Mouse (Mus musculus) hindbrain, embryonic 13.5 days (tissue): ENCODE data around the gene Mfsd6l. TPM values are rescaled to one million over a fixed set of nuclear protein-coding genes. Genes with fewer than 3 reads are reported as not detected.

Experiments used
- ATAC-seq: fragments of 200-750 bp; cut with Nextera tagmentation; 2 replicates; pipeline ENCODE4 v1.8.0; 2017; ENCODE audit warnings: moderate TSS enrichment; ENCODE audit not compliant: low FRiP score
- H3K27ac ChIP-seq: fragments of 300-500 bp; sonication (generic); 2 replicates; pipeline ENCODE4 v1.5.1; 2015; ENCODE audit warnings: inconsistent platforms, mild to moderate bottlenecking, moderate library complexity
- H3K27me3 ChIP-seq: fragments of 300-500 bp; sonication (generic); 2 replicates; pipeline ENCODE4 v1.6.1; 2015; ENCODE audit warnings: mild to moderate bottlenecking, inconsistent platforms
- H3K36me3 ChIP-seq: fragments of 300-500 bp; sonication (generic); 2 replicates; pipeline ENCODE4 v1.6.1; 2015; ENCODE audit warnings: mild to moderate bottlenecking, inconsistent platforms
- H3K4me1 ChIP-seq: fragments of 300-500 bp; sonication (generic); replicated peaks from 2 replicates; pipeline ENCODE4 v1.6.1; 2015; ENCODE audit warnings: inconsistent platforms
- H3K4me2 ChIP-seq: fragments of 300-500 bp; sonication (generic); 2 replicates; pipeline ENCODE4 v1.6.1; 2015; ENCODE audit warnings: inconsistent platforms, mild to moderate bottlenecking, moderate library complexity
- H3K4me3 ChIP-seq: fragments of 300-500 bp; sonication (generic); 2 replicates; pipeline ENCODE4 v1.5.1; 2015; ENCODE audit warnings: mild to moderate bottlenecking, inconsistent platforms
- H3K9ac ChIP-seq: fragments of 300-500 bp; sonication (generic); 2 replicates; pipeline ENCODE4 v1.6.1; 2015; ENCODE audit warnings: mild to moderate bottlenecking, inconsistent platforms
- H3K9me3 ChIP-seq: fragments of 300-500 bp; sonication (generic); 2 replicates; pipeline ENCODE4 v1.6.1; 2016; ENCODE audit warnings: inconsistent platforms
- WGBS: fragments of 180-500 bp; shearing (Covaris S2); methylation state at CpG from one replicate; pipeline ENCODE4 v1.1.7; 2015; 5-methylcytosine and 5-hydroxymethylcytosine counted together
- polyA plus RNA-seq: library from polyadenylated mRNA; unstranded; fragments of >200 nt; fragmentation: Nextera tagmentation; extraction: Ambion mirVana; gene quantifications from 2 replicates; pipeline ENCODE4 v1.2.1, GENCODE M21; 2015

Mfsd6l gene
- not detected in 2 replicates for polyA plus RNA-seq

DNA sequence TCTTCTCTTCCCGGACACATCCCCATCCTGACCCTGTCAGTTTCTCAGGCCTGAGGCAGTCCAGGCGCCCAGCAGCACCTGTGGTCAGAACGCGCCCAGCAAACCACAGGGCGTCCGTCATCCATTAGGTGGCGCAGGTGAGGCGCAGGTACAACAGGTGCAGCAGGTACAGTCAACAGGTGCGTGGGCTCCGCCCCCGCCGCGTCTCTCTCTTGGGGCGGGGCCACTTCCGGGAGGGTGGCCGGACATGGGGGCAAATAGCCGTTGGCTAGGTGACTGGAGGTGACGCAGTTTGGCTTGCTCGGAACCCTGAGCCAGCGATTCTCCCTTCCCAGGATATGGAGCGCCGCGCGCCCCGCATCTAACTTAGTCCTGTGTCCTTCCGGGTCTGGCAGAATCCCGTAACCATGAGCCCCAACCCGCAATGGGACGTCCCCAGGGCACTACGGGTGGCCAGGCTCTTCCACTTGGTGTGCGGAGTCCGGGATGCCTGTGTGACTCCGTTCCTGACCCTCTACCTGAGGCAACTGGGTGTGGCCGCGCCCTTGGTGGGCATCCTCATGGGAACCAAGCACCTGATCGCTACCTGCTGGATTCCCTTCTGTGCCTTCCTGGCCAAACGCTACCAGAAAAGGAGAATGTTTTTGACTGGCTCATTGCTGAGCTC lies at the start of gene Mfsd6l:
Gene Mfsd6l, plus strand, starts transcription at position 269 of the 667 bp plus-strand sequence.
- H3K9me3 ChIP-seq: no peaks in the 10 kb centered on the region
- peaks cover 23% of the 10 kb centered on the region for H3K27me3 ChIP-seq
- no peaks in the 10 kb centered on the region for H3K36me3 ChIP-seq
- peak within 1 kb of the TSS; percentile 49 for H3K4me2 ChIP-seq
- peaks cover 7% of the 10 kb centered on the region for H3K4me1 ChIP-seq
- no peak within 1 kb of the TSS; the same call in 1 of the 2 replicates for H3K9ac ChIP-seq
- peak within 1 kb of the TSS; percentile 25 for H3K4me3 ChIP-seq
- no peak within 1 kb of the TSS for H3K27ac ChIP-seq
- ATAC-seq: no peak
- 10% methylated on average over 37 of the region's 37 CpGs for WGBS

DNA sequence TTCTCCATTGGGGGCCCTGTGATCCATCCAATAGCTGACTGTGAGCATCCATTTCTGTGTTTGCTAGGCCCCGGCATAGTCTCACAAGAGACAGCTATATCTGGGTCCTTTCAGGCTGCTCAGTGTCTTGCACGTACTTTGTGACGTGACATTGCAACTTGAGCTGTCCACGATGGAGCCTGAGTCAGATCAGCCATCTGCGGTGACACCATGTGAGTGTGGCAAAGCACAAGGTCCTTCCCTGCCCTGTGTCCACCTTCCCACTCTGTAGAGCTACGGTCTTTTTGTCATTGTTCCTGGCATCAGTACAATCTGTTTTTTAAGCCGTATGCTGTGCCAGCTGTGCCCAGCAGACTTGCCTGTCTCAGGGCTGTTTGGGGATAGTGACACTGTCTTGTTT lies 48.7 kb upstream of the Mfsd6l start:
- Histone ChIP-seq H3K27ac (no peak overlapping the region), H3K36me3 (no peaks in the 10 kb centered on the region), H3K4me3 (no peak overlapping the region), H3K27me3 (no peaks in the 10 kb centered on the region), H3K4me1 (no peaks in the 10 kb centered on the region), H3K9me3 (no peaks in the 10 kb centered on the region), H3K9ac (no peak overlapping the region), H3K4me2 (no peak overlapping the region)
- ATAC-seq: no peak
- WGBS: 89% methylated on average over 7 of the region's 7 CpGs

DNA sequence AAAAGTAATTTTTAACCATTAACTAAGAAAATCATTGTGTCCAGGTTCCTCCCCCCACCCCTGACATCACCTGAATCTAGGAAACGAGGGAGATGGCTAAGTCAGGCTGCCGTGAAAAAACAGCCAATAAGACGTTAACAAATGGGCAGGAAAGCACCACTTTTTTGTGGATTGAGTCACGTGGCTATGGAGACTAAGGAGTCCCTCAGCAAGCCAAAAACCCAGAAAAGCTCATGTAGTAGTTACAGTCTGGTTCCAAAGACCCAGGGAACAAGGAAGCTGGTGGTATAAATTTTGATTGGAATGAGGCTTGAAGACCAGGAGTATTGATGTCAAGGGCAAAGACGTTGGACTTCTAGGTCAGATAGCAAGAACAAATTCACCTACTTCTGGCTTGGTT lies 47.4 kb upstream of the Mfsd6l start:
- no peaks in the 10 kb centered on the region for H3K27me3 ChIP-seq
- 76% methylated on average over 5 of the region's 5 CpGs for WGBS
- no peak overlapping the region for H3K4me2 ChIP-seq
- no peaks in the 10 kb centered on the region for H3K9me3 ChIP-seq
- no peaks in the 10 kb centered on the region for H3K4me1 ChIP-seq
- no peaks in the 10 kb centered on the region for H3K36me3 ChIP-seq
- H3K27ac ChIP-seq: no peak overlapping the region
- H3K4me3 ChIP-seq: no peak overlapping the region
- no peak overlapping the region for H3K9ac ChIP-seq
- ATAC-seq: no peak

DNA sequence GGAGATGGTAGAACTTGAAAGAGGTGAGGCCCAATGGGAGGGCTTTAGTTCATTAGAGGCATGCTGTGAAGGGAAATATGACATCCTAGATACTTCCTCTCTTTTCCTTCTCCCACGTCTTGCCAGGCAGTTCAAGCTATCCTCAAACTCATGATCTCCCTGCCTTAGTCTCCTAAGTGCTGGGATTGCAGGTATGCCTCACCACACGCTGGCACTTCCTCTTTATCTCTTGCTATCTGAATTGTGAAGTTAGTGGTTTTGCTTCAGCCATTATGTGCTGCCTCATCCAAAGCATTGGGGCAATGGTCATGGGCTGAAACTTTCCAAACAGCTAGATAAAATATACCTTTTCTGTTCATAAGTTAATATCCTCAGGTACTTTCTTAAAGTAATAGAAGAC lies 46.8 kb upstream of the Mfsd6l start:
- no peak for ATAC-seq
- no peaks in the 10 kb centered on the region for H3K27me3 ChIP-seq
- no peaks in the 10 kb centered on the region for H3K36me3 ChIP-seq
- H3K27ac ChIP-seq: no peak overlapping the region
- H3K4me1 ChIP-seq: no peaks in the 10 kb centered on the region
- no peaks in the 10 kb centered on the region for H3K9me3 ChIP-seq
- no peak overlapping the region for H3K4me3 ChIP-seq
- 84% methylated on average over 2 of the region's 2 CpGs for WGBS
- no peak overlapping the region for H3K9ac ChIP-seq
- no peak overlapping the region for H3K4me2 ChIP-seq

DNA sequence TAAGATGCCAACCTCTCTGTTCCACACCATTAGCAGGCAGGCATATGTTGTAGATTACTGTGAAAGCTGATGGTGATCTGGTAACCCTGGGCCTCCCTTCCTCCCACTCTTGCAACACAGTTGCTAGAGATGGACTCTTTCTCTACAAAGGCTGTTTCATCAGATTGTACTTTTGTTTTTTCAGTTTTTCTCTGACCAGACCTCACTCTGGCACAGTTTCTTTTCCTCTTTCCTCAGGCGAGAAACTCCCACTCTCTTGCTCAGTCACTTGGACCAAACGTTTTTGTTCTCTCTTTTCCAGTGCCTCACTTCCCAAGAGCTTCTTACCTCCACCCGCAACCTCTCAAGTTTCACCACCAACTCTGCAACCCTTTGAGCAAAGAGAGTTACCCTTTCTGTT lies 42.0 kb upstream of the Mfsd6l start:
- H3K9me3 ChIP-seq: no peaks in the 10 kb centered on the region
- no peaks in the 10 kb centered on the region for H3K36me3 ChIP-seq
- H3K4me2 ChIP-seq: no peak overlapping the region
- ATAC-seq: no peak
- H3K4me1 ChIP-seq: no peaks in the 10 kb centered on the region
- H3K27ac ChIP-seq: no peak overlapping the region
- H3K27me3 ChIP-seq: no peaks in the 10 kb centered on the region
- H3K4me3 ChIP-seq: no peak overlapping the region
- 45% methylated on average over 3 of the region's 3 CpGs for WGBS
- H3K9ac ChIP-seq: no peak overlapping the region

DNA sequence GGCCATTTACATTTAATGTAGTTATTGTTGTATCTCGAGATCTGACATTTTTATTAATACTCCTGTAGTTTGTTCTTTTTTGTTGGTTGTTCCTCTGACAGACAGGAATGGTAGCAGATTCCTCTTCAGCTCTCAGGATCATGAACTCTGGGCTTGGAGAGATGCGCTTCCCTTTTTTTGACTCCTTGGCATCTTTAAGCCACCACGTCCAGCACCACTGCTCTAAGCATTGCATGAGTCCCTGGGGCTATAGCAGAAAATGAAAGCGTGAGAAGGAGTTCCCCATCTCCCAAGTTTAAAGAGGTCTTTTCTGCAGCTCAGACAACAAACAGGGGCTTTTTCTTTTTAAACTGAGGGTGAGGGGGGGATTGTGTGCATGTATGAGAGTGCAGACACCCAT lies 36.6 kb upstream of the Mfsd6l start:
- Histone ChIP-seq H3K27me3 (no peaks in the 10 kb centered on the region), H3K9me3 (peaks cover 7% of the 10 kb centered on the region; the same call in 1 of the 2 replicates), H3K4me2 (no peak overlapping the region), H3K4me3 (no peak overlapping the region), H3K27ac (no peak overlapping the region), H3K9ac (no peak overlapping the region), H3K36me3 (no peaks in the 10 kb centered on the region), H3K4me1 (no peaks in the 10 kb centered on the region)
- 93% methylated on average over 4 of the region's 4 CpGs for WGBS
- no peak for ATAC-seq

DNA sequence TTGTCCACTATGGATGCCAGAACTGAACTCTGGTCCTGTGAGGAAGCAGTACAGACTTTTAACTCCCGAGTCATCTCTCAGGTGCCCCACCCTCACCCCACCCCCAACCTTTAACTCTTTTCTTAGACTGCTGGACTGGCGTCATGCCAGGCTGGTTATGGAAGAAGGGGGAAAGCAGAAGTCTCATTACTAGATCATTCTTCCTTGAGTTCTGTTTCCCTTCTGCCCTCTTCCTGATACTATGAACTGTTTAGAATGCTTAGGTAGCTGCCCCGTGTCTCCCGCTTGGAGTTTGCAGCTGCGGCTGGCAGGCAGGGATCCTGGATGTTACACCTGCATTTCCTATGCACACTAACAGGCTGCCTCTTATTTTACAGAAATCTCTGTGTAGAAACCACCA lies 36.2 kb upstream of the Mfsd6l start:
- Histone ChIP-seq H3K4me2 (no peak overlapping the region), H3K4me3 (no peak overlapping the region), H3K4me1 (no peaks in the 10 kb centered on the region), H3K36me3 (no peaks in the 10 kb centered on the region), H3K9ac (no peak overlapping the region), H3K27ac (no peak overlapping the region), H3K27me3 (no peaks in the 10 kb centered on the region), H3K9me3 (peaks cover 7% of the 10 kb centered on the region; the same call in 1 of the 2 replicates)
- no peak for ATAC-seq
- 96% methylated on average over 5 of the region's 5 CpGs for WGBS

DNA sequence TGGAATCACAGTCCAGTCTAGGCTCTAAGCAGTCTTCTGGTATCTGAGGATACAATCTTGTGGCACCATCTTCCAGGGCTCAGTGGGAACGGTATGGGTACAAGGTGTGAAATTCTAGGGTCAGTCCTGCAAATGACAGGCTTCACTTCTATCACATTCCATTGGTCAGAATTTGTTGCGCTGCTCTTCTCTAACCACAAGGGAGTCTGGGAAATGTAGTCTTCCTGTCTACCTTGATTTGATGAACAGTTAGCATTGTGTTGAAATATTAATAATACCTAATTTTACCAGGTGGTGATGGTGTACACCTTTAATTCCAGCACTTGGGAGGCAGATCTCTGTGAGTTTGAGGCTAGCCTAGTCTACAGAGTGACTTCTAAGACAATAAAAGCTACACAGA lies 35.5 kb upstream of the Mfsd6l start:
- peaks cover 7% of the 10 kb centered on the region; the same call in 1 of the 2 replicates for H3K9me3 ChIP-seq
- H3K4me2 ChIP-seq: no peak overlapping the region
- no peaks in the 10 kb centered on the region for H3K4me1 ChIP-seq
- ATAC-seq: no peak
- H3K36me3 ChIP-seq: no peaks in the 10 kb centered on the region
- no peak overlapping the region for H3K9ac ChIP-seq
- no peaks in the 10 kb centered on the region for H3K27me3 ChIP-seq
- no peak overlapping the region for H3K27ac ChIP-seq
- 92% methylated on average over 2 of the region's 2 CpGs for WGBS
- no peak overlapping the region for H3K4me3 ChIP-seq

DNA sequence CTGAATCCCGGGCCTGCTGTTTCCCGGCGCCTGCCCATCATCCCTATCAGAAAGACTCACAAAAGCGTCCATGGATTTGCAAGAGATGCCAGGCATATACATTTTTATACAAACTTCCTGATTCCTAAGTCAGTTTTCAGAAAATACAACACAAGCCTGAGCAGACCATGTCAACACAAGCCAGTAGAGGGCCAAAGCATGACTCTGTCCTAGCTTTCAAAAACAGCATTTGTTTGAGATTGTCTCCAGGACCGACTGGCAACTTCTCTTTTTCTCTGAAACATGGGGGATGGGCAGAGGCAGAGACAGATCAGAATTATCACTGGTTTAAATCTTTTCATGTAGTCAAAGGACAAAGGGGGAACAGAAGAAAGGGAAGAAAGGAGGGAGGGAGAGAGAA lies 34.6 kb upstream of the Mfsd6l start:
- H3K27ac ChIP-seq: no peak overlapping the region
- peaks cover 7% of the 10 kb centered on the region; the same call in 1 of the 2 replicates for H3K9me3 ChIP-seq
- ATAC-seq: no peak
- H3K27me3 ChIP-seq: no peaks in the 10 kb centered on the region
- H3K4me3 ChIP-seq: no peak overlapping the region
- H3K9ac ChIP-seq: no peak overlapping the region
- no peaks in the 10 kb centered on the region for H3K4me1 ChIP-seq
- no peaks in the 10 kb centered on the region for H3K36me3 ChIP-seq
- H3K4me2 ChIP-seq: no peak overlapping the region
- 78% methylated on average over 5 of the region's 5 CpGs for WGBS

DNA sequence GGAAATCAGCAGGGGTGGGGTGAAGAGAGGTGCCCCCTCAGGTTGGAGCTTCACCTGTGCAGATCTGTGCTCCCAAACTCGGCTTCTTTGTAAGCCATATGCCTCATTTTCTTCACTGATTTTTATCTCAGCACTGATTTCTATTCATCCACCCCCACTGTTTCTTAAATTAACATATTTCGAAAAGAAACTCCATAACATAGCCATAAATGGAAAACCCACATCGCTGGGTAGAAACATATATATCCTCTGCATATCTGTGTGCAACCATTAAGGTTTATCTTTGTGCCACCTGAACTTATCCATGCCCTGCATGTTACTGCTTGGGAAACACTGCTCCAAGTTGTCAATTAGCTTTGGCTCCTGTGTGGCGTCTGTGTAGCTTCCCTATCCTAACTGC lies 29.5 kb upstream of the Mfsd6l start:
- Histone ChIP-seq H3K4me3 (no peak overlapping the region), H3K27ac (no peak overlapping the region), H3K9me3 (no peaks in the 10 kb centered on the region), H3K36me3 (no peaks in the 10 kb centered on the region), H3K4me1 (no peaks in the 10 kb centered on the region), H3K27me3 (peaks cover 3% of the 10 kb centered on the region; the same call in 1 of the 2 replicates), H3K9ac (no peak overlapping the region), H3K4me2 (no peak overlapping the region)
- no peak for ATAC-seq
- 81% methylated on average over 4 of the region's 4 CpGs for whole genome bisulfite sequencing

DNA sequence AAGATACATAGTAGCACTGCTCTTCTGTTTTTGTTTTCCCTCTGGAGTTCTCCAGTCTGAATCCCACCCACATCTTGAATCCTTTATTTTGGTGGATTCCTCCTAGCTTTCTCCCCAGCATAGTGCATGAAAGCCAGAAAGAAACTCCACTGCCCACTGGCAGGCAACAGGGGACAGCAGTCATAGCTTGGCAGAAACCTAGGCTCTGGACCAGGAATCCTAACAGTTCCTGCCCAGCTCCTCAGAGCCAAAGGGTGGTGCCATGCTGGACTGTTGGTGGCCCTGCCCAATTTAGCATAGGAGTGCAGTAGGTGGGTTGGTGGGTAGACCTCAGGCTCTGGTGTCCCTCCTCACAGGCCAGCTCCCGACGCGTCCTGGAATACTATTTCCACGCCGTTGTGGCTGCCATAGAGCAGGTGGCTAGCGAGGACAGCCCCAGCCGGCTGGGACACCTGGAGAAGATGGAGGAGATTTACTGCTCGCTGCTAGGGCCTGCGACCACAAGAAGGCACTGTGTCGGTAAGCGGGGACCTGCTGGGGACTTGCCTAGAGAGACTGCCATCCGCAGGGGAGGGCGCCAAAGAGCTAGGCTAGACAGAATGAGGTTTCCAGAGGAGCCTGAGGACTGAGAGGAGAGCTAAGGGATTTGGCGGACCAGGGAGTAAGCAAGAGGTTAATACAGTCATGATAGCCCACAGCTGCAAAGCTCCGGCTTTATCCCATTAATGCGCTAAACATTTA lies 24.8 kb upstream of the Mfsd6l start:
- no peak overlapping the region for H3K4me3 ChIP-seq
- no peak overlapping the region for H3K9ac ChIP-seq
- H3K27me3 ChIP-seq: peaks cover 6% of the 10 kb centered on the region; the same call in 1 of the 2 replicates
- H3K36me3 ChIP-seq: no peaks in the 10 kb centered on the region
- 35% methylated on average over 16 of the region's 16 CpGs for WGBS
- ATAC-seq: no peak
- no peak overlapping the region for H3K4me2 ChIP-seq
- no peak overlapping the region for H3K27ac ChIP-seq
- H3K4me1 ChIP-seq: no peaks in the 10 kb centered on the region
- no peaks in the 10 kb centered on the region for H3K9me3 ChIP-seq

DNA sequence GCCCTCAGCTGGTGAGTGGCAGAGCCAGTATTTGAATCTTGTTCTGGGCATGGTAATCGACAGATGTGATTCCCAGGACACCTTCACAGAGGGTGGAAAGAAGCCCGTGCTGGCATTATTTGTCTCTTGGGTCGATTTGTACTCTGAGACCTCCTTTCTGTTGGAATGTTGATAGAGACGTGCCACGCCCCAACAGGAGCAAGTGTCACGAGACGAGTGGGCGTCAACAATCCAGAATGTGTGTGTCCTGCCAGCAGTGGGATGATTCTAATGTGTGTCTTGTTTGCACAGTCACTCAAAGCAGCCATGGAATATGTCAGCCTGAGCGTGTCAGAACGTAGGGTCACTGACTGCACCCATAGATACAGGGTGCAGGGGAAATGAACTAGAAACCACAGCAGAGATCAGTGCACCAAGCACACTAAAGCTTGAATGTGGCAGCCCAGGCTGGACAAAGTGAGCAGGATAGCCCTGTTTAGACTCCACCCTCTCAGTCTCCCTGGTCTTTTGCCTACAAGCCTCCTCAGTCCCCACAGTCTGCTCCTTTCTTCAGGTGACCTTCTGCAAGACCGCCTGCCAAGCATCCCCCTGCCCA lies 23.9 kb upstream of the Mfsd6l start:
- no peak overlapping the region for H3K27ac ChIP-seq
- H3K27me3 ChIP-seq: peaks cover 6% of the 10 kb centered on the region; the same call in 1 of the 2 replicates
- no peak overlapping the region for H3K4me3 ChIP-seq
- ATAC-seq: no peak
- no peak overlapping the region for H3K4me2 ChIP-seq
- WGBS: 77% methylated on average over 11 of the region's 11 CpGs
- no peaks in the 10 kb centered on the region for H3K4me1 ChIP-seq
- H3K9ac ChIP-seq: no peak overlapping the region
- no peaks in the 10 kb centered on the region for H3K9me3 ChIP-seq
- no peaks in the 10 kb centered on the region for H3K36me3 ChIP-seq
